Mouse (Mus musculus) neural tube, embryonic 12.5 days (tissue): ENCODE results near the gene Msi2. TPM values are rescaled to one million over a fixed set of nuclear protein-coding genes. Genes with fewer than 3 reads are reported as not detected.

Experiments
- ATAC-seq: fragments of 200-750 bp; cut with Nextera tagmentation; 2 replicates; pipeline ENCODE4 v1.8.0; 2017; ENCODE audit warnings: low read depth, mild to moderate bottlenecking, moderate TSS enrichment, moderate library complexity; ENCODE audit not compliant: low FRiP score
- H3K27ac ChIP-seq: fragments of 300-500 bp; sonication (generic); 2 replicates; pipeline ENCODE4 v1.5.1; 2016
- H3K27me3 ChIP-seq: fragments of 300-500 bp; sonication (generic); replicated peaks from 2 replicates; pipeline ENCODE4 v1.6.1; 2016; ENCODE audit warnings: mild to moderate bottlenecking
- H3K36me3 ChIP-seq: fragments of 300-500 bp; sonication (generic); 2 replicates; pipeline ENCODE4 v1.6.1; 2016; ENCODE audit warnings: mild to moderate bottlenecking
- H3K4me1 ChIP-seq: fragments of 300-500 bp; sonication (generic); 2 replicates; pipeline ENCODE4 v1.6.1; 2016
- H3K4me2 ChIP-seq: fragments of 300-500 bp; sonication (generic); replicated peaks from 2 replicates; pipeline ENCODE4 v1.6.1; 2016; ENCODE audit warnings: mild to moderate bottlenecking
- H3K4me3 ChIP-seq: fragments of 300-500 bp; sonication (generic); 2 replicates; pipeline ENCODE4 v1.5.1; 2016
- H3K9ac ChIP-seq: fragments of 300-500 bp; sonication (generic); 2 replicates; pipeline ENCODE4 v1.6.1; 2016; ENCODE audit warnings: mild to moderate bottlenecking
- H3K9me3 ChIP-seq: fragments of 300-500 bp; sonication (generic); 2 replicates; pipeline ENCODE4 v1.6.1; 2016; ENCODE audit warnings: mild to moderate bottlenecking
- WGBS: fragments of 180-500 bp; shearing (Covaris S2); methylation state at CpG from one replicate; pipeline ENCODE4 v1.1.7; 2016; 5-methylcytosine and 5-hydroxymethylcytosine counted together
- polyA plus RNA-seq: library from polyadenylated mRNA; unstranded; fragments of >200 nt; fragmentation: Nextera tagmentation; extraction: Ambion mirVana; gene quantifications from 2 replicates; pipeline ENCODE4 v1.2.1, GENCODE M21; 2016

Gene Msi2
- polyA plus RNA-seq, 1 experiment from 2014 or later: 27.9 TPM

DNA sequence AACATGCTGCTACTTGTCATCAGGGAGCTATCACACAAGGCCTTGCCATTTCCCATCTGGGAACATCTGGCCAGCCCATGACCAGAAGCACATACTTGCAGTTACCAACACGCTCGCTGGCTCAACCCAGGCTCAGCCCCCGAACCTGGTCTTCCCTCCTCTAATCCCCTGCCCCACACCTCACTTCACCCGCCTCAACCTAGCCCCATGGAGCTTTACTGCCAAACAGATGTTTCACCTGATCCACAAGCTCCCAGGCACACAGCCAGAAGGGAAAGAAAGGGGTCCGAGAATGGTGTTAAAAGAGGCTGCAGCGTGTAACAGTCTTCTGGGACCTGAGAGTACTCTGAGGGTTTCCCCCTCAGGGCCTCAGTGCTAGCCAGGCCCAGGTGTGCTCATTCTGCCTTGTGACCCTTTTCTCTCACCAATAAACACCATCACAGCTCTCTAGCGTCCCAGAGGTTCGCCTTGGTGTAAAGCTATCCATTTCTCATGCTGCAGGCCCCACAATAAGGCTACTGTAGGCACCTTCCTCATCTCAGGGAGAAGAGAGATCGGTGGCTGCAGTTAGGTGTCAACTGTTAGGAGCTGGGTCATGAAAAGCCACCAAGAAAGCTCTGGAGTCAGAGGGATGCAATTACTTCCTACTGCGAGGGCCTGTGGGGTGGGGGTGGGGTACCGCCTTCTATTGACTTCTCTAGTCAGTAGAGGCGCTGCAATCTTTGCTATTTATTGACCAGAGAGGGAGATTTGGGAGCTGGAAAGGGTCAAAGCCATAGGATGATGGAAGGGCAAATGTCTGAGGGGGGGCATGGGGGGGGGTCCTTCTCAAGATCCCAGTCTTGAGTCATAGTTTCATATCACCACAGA is 276.2 kb downstream of the Msi2 start:
- no peak overlapping the region for H3K4me2 ChIP-seq
- no peak overlapping the region for H3K27ac ChIP-seq
- H3K4me1 ChIP-seq: peaks cover 68% of the 10 kb centered on the region
- H3K4me3 ChIP-seq: no peak overlapping the region
- H3K9me3 ChIP-seq: no peaks in the 10 kb centered on the region
- no peaks in the 10 kb centered on the region for H3K36me3 ChIP-seq
- WGBS: 57% methylated on average over 12 of the region's 12 CpGs
- no peak for ATAC-seq
- no peaks in the 10 kb centered on the region for H3K27me3 ChIP-seq
- no peak overlapping the region for H3K9ac ChIP-seq

DNA sequence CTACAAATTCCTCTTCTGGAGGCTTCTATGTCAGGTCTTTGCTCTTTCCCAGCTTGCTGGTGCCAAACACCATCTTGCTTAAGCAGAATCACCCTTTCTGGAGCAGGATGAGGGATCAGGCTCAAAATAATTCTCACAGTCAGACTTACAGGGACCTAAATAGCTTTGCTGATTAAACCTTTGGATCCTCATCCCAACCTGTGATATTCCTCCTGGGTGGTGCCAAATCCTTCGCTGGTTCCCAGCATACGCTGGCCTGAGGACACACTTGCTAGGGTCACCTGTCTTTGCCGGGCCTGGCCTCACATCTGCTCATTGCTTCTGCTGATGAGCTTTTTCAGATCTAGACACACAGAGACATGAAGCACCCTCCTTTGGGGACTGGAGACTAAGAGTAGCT is 279.7 kb downstream of the Msi2 start:
- ATAC-seq: no peak
- no peak overlapping the region for H3K9ac ChIP-seq
- WGBS: 92% methylated on average over 3 of the region's 3 CpGs
- peaks cover 59% of the 10 kb centered on the region for H3K4me1 ChIP-seq
- no peaks in the 10 kb centered on the region for H3K9me3 ChIP-seq
- no peak overlapping the region for H3K4me2 ChIP-seq
- H3K27me3 ChIP-seq: no peaks in the 10 kb centered on the region
- no peaks in the 10 kb centered on the region for H3K36me3 ChIP-seq
- no peak overlapping the region for H3K4me3 ChIP-seq
- no peak overlapping the region for H3K27ac ChIP-seq

DNA sequence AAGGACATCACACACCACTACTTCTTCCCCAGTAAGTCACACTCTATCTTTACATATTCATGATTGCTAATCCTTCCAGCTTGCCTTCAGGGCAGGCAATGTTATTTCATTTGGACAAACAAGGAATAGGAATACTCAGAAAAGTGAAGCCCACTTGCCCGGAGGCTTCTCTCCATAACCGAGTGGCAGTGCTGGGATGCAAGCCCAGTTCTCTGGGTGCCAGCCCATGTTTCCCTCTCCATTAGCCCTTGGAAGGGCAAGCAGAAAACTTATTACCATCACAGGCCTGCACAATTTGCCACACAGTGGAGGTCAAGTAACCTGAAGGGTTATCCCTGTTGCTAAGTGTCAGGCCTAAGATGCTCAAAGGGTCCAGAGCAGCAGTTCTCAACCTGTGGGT is 281.7 kb downstream of the Msi2 start:
- Histone ChIP-seq H3K4me3 (no peak overlapping the region), H3K4me1 (peaks cover 47% of the 10 kb centered on the region), H3K36me3 (no peaks in the 10 kb centered on the region), H3K4me2 (no peak overlapping the region), H3K9me3 (no peaks in the 10 kb centered on the region), H3K27me3 (no peaks in the 10 kb centered on the region), H3K27ac (no peak overlapping the region), H3K9ac (no peak overlapping the region)
- 90% methylated on average over 2 of the region's 2 CpGs for WGBS
- ATAC-seq: no peak

DNA sequence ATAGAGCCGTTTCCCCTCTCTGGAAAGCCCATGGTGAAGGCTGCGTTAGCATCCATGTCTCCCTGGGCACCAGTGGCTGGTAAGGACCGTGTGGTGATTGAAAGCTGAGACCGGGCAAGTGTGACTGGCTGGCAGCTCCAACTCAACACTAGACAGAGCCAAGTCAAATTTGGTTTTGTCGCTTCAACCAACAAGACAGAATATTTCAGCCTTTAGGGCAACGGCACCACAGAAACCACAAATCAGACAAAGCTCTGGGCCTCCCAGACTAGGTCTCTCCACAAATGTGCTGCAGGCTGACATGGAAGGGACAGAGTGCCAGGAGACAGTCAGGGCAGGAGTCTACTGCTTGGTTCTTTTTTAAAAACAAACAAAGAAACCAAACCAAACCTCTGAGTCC is 282.8 kb downstream of the Msi2 start:
- H3K4me1 ChIP-seq: peaks cover 48% of the 10 kb centered on the region
- H3K36me3 ChIP-seq: no peaks in the 10 kb centered on the region
- no peak overlapping the region for H3K4me2 ChIP-seq
- H3K9me3 ChIP-seq: no peaks in the 10 kb centered on the region
- no peak overlapping the region for H3K27ac ChIP-seq
- WGBS: 92% methylated on average over 6 of the region's 6 CpGs
- no peaks in the 10 kb centered on the region for H3K27me3 ChIP-seq
- no peak overlapping the region for H3K9ac ChIP-seq
- ATAC-seq: no peak
- H3K4me3 ChIP-seq: no peak overlapping the region

DNA sequence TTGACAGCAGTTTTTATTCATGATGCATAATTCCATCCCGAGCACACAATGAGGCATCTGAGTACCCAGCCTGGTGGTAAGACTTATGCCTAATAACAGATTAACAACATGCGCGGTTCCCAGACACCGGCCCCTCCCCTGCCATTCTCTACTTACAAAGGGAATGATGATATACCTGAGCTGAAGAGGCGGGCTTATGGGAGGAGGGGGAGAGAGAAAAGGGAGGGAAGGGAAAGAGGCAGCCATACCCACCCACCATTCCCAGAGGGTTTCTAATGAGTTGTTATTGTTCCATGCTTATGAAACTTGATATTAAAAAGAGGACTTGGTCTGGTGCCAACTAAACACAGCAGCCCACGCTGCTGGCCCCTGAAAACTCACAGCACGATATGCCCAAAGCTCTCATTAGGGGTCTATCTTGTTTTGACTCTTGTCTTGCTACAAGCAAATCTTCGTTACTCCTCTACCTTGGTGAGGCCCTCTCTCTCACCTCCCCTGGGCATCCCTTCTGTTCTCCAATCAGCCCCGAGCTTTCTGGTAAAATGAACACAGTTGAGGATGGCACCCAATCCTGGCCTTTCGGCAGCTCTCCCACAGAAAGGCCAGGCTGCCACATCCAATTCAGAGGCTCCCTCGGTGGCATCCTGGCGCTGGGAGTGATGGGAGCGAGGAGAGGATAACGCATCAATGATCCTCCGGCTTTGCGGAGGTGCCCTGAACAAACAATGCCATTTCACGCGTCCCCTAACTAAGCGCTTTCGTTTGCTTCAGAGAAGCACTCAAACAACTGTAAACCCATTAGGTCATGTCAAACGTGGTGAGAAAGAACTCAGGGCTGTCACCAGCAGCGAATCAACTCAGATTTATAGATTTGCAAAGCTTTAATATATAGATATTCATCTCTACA is 286.7 kb downstream of the Msi2 start:
- Histone ChIP-seq H3K27ac (no peak overlapping the region), H3K9me3 (no peaks in the 10 kb centered on the region), H3K4me2 (no peak overlapping the region), H3K4me3 (no peak overlapping the region), H3K9ac (no peak overlapping the region), H3K27me3 (no peaks in the 10 kb centered on the region), H3K36me3 (0 out of 2 replicates have a peak, but pooled peaks cover 3% of the 10 kb centered on the region), H3K4me1 (peaks cover 38% of the 10 kb centered on the region)
- WGBS: 53% methylated on average over 22 of the region's 22 CpGs
- ATAC-seq: no peak

DNA sequence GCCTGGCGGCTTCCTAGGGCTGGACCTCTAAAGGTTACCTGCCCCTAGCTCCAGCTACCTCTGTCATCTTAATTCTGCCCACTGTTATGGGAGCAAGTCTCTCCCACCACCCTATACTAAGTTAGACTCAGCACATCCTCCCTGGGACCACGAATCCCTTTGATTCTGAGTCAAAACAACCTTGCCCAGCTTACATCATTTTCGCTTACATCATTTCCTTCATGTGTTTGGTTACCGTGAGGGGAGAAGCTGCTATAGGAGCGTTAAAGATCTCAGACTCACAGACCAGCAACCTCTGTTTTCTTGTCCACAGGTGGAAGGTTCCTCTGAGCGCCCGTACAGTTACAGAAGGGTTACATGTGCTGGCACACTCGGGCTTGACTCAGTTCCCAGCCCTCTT is 288.0 kb downstream of the Msi2 start:
- whole genome bisulfite sequencing: 91% methylated on average over 8 of the region's 8 CpGs

DNA sequence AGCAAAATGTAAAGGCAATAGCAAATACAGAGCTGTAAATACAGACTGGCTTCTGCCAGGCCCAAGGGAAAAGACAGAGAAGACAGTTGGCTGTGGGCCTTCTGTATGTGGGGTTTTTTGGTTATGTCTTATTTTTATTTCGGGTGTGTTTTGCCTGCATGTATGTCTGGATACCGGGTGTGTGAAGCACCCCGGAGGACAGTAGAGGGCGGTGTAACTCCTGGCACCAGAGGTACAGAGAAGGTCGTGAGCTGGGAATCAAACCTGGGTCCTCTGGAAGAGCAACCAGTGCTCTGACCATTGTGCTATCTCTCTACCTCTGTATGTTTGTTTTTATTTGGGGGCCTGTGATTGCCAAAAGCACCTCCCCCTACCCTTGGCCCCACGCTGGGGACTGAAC is 288.6 kb downstream of the Msi2 start:
- H3K27me3 ChIP-seq: no peaks in the 10 kb centered on the region
- no peak overlapping the region for H3K4me2 ChIP-seq
- 0 out of 2 replicates have a peak, but pooled peaks cover 3% of the 10 kb centered on the region for H3K36me3 ChIP-seq
- H3K9me3 ChIP-seq: no peaks in the 10 kb centered on the region
- WGBS: 93% methylated on average over 6 of the region's 6 CpGs
- H3K4me1 ChIP-seq: peaks cover 46% of the 10 kb centered on the region
- H3K27ac ChIP-seq: no peak overlapping the region
- no peak for ATAC-seq
- no peak overlapping the region for H3K9ac ChIP-seq
- no peak overlapping the region for H3K4me3 ChIP-seq

More for the DNA sequence above, 288.0 kb downstream of the Msi2 start:
- Histone ChIP-seq H3K4me2 (no peak overlapping the region), H3K27ac (no peak overlapping the region), H3K9ac (no peak overlapping the region), H3K4me3 (no peak overlapping the region), H3K27me3 (no peaks in the 10 kb centered on the region), H3K4me1 (peaks cover 40% of the 10 kb centered on the region), H3K36me3 (0 out of 2 replicates have a peak, but pooled peaks cover 3% of the 10 kb centered on the region), H3K9me3 (no peaks in the 10 kb centered on the region)
- no peak for ATAC-seq

DNA sequence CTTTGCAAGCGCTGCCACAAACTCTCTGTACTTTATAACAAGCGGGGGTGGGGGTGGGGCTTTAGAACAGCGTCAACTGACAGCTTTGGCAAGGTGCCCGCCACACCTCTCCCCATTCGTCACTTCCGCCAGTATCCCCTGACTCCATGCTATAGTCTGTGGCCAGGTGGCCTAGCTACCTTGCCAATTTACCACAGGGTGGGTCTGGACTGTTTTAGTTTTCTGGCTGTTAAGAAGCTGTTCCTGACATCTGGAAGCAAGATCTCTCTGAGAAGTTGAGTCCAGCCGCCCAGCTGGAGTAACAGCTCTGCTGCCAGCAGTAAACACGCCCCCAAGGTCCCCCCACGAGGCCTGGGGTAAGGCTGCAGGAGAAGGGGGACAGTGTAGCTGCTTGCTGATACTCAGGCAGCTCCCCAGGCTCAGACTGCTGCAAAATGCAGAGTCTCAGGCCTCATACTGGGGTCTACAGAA is 292.6 kb downstream of the Msi2 start:
- WGBS: 48% methylated on average over 9 of the region's 9 CpGs
- H3K4me1 ChIP-seq: peaks cover 67% of the 10 kb centered on the region

DNA sequence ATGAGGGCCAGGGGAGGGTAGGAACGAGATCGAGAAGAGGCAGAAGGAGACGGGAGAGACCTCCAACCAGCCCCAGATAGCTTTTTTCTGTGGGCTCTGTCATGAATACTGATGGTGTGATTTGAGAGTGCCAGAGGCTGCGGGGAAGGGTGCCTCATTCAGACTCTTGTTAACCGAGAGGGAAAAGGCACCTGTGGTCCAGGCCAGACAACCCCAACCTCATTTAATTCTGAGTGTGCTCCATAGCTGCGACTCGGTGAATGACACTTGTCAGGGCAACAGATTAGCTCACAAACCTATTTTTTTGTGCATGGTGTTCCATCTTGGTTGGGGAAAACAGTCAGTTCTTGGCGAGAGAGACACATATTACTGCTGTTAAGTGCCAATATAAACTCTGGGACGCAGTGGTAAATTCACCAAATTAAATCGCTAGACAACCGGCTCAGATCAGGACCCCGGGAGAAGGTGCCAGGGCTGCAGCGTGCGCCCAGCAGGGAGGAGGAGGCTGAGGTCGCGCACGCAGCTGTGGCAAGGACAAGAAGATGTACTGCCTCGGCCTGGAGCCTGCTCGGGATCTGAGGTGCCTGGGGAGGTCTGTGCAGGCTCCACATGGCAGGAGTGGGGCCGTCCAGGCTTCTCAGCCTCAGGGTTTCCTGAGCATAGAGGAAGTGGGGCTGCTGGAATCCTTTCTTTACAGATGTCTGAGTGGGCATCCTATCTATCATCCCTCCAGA is 294.1 kb downstream of the Msi2 start:
- Histone ChIP-seq H3K4me1 (peaks cover 76% of the 10 kb centered on the region), H3K27me3 (no peaks in the 10 kb centered on the region), H3K9ac (0 out of 2 replicates have a peak overlapping the region, but pooled peaks have one; percentile 1), H3K36me3 (no peaks in the 10 kb centered on the region), H3K27ac (no peak overlapping the region), H3K4me2 (no peak overlapping the region), H3K9me3 (no peaks in the 10 kb centered on the region), H3K4me3 (no peak overlapping the region)
- 45% methylated on average over 20 of the region's 20 CpGs for WGBS
- no peak for ATAC-seq

More for the DNA sequence above, 292.6 kb downstream of the Msi2 start:
- ATAC-seq: no peak
- Histone ChIP-seq H3K4me3 (no peak overlapping the region), H3K27me3 (no peaks in the 10 kb centered on the region), H3K4me2 (no peak overlapping the region), H3K9ac (no peak overlapping the region), H3K9me3 (no peaks in the 10 kb centered on the region), H3K27ac (no peak overlapping the region), H3K36me3 (0 out of 2 replicates have a peak, but pooled peaks cover 3% of the 10 kb centered on the region)

DNA sequence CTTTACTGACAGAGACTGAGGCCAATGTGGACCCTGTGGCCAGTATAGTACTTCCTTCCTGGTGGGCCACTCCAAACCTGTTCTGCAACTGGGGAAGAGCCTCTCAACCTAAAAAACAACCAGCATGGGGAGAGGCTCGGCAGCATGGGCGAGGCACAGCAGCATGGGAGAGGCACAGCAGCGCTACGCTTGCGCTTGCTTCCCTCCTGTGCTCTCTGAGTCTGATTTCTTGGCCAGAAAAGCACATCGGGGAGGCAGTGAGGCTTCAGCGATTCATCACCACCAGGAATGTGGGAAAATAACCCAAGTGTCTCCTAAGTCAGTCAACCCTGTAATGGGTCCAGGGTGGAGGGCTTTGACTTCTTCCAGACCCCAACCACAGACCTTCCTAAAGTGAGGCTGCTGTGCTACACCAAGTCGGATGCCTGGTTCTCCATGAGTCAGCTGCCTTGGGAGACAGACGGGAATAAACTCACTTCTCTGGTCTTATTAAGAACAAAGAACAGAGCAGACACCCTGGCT is 297.2 kb downstream of the Msi2 start:
- 64% methylated on average over 9 of the region's 9 CpGs for WGBS
- Histone ChIP-seq H3K9ac (peak overlapping the region; percentile 38; the same call in 1 of the 2 replicates), H3K27ac (no peak overlapping the region), H3K27me3 (no peaks in the 10 kb centered on the region), H3K36me3 (peaks cover 5% of the 10 kb centered on the region; the same call in 1 of the 2 replicates), H3K4me2 (no peak overlapping the region), H3K4me3 (no peak overlapping the region), H3K4me1 (peaks cover 69% of the 10 kb centered on the region), H3K9me3 (no peaks in the 10 kb centered on the region)
- ATAC-seq: no peak

DNA sequence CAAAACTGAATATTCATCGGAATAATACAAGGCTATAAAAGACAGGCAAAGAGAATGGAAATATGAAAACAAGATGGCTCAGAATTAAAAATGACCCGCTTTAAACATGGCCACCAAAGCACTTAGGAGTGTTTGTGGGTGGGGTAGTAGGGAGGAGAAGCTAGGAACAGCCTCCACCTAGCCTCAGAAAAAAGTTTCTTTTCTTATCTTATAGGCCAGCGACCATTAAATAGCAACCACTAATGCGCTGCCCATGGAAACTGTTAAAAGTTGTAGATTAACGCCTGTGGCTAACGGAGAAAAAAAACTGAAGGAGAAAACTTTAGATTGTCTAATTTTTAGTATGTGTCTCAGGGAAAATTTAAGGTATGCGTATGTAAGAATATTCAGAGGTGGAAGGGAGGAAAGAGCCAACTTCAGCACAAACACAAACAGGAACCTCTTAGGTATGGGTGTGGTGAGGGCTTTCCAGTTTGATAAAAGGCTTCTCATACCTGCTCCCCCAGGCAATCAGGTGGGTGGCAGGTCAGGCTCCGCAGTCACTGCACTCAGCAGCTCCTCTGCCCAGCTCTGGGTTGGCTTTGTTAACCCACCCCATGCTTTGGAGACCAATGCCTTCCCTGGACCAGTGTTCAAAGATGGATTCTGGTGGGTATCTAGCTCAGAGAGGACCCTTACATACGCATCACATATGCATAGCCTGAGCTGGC is 298.5 kb downstream of the Msi2 start:
- Histone ChIP-seq H3K27ac (no peak overlapping the region), H3K9ac (no peak overlapping the region), H3K4me3 (no peak overlapping the region), H3K36me3 (peaks cover 5% of the 10 kb centered on the region; the same call in 1 of the 2 replicates), H3K9me3 (no peaks in the 10 kb centered on the region), H3K4me1 (peaks cover 67% of the 10 kb centered on the region), H3K4me2 (no peak overlapping the region), H3K27me3 (no peaks in the 10 kb centered on the region)
- 89% methylated on average over 9 of the region's 9 CpGs for WGBS
- no peak for ATAC-seq
